Mouse (Mus musculus): ENCODE data around the gene Elovl7.

- TF ChIP-seq POLR2A (IDR thresholded peaks at IDR 0.05; ENCODE audit: insufficient read depth, low read depth, low read length) (no peak), CTCF (IDR thresholded peaks at IDR 0.05; ENCODE audit: insufficient read depth, low read depth, low read length) (no peak)
Observed at GRCm38 (mm10) chr13:108303841-108304240, 89.6 kb downstream of the Elovl7 start.

All from olfactory bulb, adult 2 months (tissue).